Mouse (Mus musculus): ENCODE measurements around the gene Gbp9.
"Not testable (repeated sequence)": the region's sequence is repeated elsewhere in the genome, so short reads cannot be mapped to it uniquely, and the experiment has no call there.

Gene Gbp9
- long read RNA-seq, experiment 1, full-length matches to known transcripts, result 1 of 2 reads
- long read RNA-seq, experiment 1, partial matches to known transcripts, result 1 of 2 reads
- long read RNA-seq, experiment 1, other reads (novel, unspliced or antisense), result 0 of 2 reads
- long read RNA-seq, experiment 2, result 0 reads

DNA sequence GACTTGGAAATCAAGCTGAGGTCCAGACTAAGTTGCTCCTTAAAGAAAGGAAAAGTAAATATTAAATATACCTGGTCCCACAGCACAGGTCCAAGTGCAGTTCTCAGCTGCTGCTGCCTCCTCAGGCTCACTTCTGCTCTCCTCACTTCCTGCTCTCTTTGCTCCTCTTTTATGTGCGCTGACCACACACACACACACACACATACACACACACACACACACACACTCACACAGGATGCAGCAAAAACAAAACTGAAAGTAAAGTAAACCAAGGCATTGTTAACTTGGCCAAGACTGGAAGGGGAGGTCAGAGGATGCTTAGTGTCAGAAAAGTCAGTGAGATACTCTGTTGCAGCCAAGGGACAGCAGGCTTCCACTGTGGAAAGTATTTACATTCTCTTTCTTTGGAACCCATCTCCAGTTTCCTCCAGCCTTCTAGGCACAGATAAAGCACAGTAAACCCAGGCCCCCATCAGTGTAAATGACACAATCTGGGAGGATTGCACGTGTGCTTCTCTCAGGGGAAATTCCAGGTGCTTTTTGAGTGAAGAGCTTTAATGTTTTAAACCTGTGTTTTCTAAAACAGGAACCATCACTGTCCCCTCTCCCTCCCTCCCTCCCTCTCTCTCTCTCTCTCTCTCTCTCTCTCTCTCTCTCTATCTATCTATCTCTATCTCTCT, at the start of gene Gbp9, which contains the start of the genes Gbp8 and Gbp4:
Gene Gbp9 (minus strand): TSS at position 131 of the 680 bp plus-strand sequence.
Gene Gbp8 (minus strand): TSS at position 132 of the 680 bp plus-strand sequence.
Gene Gbp4 (minus strand): TSS at position 178 of the 680 bp plus-strand sequence.
- intact Hi-C loops (cut with DNase I), result not testable (repeated sequence)

DNA sequence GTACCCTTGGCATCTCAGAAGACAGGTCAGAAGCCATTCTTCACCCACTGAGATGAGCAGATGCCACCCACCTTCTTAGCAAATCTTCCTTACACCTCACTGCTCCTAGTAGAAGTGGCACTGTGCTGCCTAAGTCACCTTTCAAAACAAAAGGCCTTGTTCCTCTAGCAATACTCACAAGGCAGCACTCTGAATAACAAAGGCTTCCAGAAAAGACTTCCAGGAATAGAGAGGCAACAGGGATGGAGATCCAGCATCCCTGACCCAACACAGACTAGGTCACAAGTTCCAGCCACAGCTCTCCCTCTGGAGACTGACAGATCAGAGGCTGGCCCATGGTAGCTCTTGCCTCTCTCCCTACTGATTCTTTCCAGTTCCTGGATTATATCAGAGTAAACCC, 42.1 kb upstream of the Gbp9 start:
- intact Hi-C loops (cut with DNase I), result no loop called here

DNA sequence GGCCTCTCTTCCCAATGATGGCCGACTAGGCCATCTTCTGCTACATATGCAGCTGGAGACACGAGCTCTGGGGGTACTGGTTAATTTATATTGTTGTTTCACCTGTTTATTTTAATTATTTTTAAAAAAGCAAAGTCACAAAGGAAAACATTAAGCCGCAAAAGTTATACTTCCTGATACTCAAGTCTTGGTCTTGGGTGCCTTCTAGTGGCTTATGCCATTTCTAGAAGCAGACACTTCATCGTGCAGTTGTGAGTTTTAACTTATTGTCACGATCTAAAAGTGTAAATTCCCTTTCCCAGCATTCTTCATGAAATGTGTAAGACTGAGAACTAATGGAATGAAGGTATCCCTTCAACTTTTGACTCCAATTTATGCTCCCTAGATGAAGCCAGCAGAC, 17.2 kb upstream of the Gbp9 start:
- intact Hi-C loops (cut with DNase I), result no loop called here

DNA sequence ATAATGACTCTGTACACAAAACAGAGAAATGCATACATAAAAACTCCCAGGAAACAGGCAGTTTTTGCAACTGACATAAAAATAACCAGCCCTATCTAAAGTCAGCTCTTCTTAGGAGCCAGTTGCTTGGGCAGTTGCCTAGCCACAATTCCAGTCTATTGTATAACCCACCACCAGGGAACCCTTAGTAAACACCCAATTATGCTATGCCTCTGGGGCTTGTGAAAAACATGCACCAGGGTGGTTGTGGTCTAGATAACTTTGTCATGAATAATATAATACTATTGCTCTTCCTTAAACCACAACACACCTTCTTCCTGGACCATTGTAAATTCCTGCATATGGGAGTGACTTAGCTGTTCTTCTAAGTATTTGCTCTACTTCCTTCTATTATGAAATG, 14.7 kb upstream of the Gbp9 start:
- intact Hi-C loops (cut with DNase I), result loop anchor here (2.0 kb wide), 1 partner anchor 167 kb away; no protein-coding TSS in a partner anchor

GRCm38 (mm10) chr5:105148062-105148461, 8.7 kb upstream of the Gbp9 start:
- intact Hi-C loops (cut with DNase I), result not testable (repeated sequence)

DNA sequence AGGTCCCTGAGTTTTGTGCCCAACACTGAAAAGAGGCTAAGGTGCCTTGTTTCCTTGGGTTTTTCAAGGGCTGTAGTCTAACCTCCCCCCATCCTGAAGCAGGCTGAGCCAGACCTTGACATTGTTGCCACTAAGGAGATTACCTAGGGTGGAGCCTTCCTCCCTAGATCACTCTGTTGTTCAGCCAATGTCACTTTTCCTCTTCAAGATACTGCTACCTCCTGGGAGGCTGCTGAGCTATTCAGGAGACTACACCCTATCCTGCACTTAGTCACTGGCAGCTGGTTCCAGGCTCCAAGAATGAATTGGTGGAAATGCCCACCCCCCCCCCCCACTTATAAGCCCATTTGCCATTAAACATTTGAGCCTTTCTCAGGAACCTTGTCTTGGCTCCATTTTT, 7.1 kb upstream of the Gbp9 start:
- intact Hi-C loops (cut with DNase I), result no loop called here

- intact Hi-C loops (cut with DNase I), result not testable (repeated sequence)
Observed at GRCm38 (mm10) chr5:105145731-105146130, 6.4 kb upstream of the Gbp9 start.

DNA sequence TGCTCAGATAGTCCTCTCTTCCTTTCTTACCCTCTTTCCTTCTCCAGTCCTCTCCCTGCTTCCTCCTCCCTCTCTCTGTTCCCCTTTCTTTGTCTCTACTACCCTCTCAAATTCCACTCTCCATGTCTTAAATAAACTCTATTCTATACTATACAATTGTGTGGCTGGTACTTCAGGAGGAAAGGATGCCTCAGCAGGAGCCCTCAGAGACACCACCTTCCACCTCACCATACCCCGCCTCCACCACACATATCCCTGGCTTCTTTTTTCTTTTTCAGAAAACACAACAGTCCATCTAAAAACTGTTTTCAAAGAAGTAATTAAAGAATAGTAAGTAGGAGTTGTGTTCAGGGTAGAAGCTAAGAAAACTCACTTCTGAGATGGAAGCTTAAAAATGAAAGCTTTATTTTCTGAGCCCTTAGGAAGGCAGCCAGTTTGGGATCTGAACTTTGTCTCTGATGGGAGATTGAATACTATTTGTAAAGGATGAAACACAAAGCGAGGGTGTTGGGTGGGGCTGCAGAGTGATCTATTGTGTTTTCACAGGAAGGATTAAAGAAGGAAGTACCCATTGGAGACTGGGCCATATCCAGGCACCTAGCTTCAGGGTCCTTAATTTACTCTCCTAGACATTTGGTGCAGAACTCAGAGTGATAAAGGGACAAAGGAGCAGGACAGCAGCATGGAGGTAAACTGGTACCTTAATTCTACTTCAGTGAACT, 911 bp upstream of the Gbp9 start:
- intact Hi-C loops (cut with DNase I), result not testable (repeated sequence)

- intact Hi-C loops (cut with DNase I), result no loop called here
Observed at GRCm38 (mm10) chr5:105138906-105139305, 433 bp downstream of the Gbp9 start.

DNA sequence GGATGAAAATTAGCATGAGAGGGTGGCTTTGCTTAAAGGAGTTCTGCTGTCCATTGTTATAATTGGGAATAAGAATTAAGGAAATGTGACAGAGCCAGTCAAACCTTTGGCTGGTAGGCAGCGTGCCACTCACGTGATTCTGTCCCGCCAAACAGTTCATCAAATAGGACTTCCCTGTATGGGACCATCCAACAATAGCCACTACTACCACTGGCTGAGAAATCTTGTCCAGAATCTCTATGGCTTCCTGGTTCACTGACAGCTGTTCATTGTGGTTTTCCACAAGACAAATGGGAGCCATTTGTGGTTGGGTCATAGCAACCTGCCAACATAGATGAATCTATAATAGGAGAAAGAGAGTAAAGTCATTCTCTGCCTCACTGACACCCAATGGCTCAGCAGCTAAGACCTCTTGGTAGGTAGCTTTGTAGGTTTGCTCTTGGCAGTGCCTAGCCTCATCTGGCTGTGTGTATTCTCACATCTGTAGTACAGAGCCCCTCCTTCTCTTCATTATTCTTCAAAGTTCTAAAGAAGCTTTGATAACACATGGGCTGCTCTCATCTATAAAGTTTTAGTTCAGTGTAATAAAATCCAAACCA, 2.5 kb downstream of the Gbp9 start:
- intact Hi-C loops (cut with DNase I), result not testable (repeated sequence)

DNA sequence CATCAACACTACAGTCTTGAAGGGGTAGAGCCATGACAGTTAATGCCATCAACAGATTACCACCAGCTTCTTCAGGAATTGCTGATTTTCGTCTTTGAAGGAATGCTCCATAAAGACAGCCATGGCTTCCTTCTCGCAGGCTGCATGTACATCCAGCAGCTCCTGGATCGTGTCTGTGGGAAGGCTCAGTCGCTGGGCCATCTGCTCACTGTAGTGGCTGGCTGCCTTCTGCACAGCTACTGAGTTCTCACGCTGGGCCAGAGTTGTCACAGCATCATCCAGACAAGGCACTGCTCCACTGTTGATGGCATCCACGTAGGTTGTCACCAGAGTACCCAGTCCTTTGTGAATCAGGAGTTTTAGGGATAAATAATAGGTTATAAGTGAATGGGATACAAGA, 17.6 kb downstream of the Gbp9 start:
- intact Hi-C loops (cut with DNase I), result not testable (repeated sequence)

DNA sequence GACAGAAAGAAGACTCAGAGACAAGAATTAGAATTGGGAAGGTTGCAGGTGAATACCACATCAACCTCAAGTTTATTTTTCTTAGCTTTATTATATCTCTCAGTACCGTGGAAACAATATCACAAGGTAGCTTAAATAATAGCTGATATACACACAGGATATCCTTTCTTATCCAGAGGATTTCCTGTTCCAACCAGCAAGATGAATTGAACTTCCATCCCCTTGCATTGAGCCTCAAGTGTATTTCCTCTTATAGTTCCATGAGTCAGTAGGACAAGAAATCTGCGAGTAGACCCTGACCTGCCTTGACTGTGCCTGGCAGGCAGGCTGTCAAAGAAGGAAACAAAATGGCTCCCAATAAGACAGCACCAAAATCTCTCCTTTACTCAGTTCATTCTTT, 23.6 kb downstream of the Gbp9 start:
- intact Hi-C loops (cut with DNase I), result no loop called here

- intact Hi-C loops (cut with DNase I), result no loop called here
Observed at GRCm38 (mm10) chr5:105114696-105115095, 24.6 kb downstream of the Gbp9 start.

GRCm38 (mm10) chr5:105113656-105114055, 25.7 kb downstream of the Gbp9 start:
- intact Hi-C loops (cut with DNase I), result no loop called here

DNA sequence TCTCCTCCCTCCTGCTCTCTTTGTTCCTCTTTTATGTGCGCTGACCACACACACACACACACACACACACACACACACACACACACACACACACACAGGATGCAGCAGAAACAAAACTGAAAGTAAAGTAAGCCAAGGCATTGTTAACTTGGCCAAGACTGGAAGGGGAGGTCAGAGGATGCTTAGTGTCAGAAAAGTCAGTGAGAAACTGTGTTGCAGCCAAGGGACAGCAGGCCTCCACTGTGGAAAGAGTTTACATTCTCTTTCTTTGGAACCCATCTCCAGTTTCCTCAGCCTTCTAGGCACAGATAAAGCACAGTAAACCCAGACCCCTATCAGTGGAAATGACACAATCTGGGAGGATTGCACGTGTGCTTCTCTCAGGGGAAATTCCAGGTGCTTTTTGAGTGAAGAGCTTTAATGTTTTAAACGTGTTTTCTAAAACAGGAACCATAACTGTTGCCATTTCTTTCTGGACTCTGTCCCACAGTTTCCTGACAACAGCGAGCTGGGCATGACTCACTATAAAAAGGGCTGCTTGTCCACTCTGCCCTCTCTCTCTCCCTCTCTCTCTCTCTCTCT, 29.0 kb downstream of the Gbp9 start:
- intact Hi-C loops (cut with DNase I), result not testable (repeated sequence)

GRCm38 (mm10) chr5:105109775-105110174, 29.6 kb downstream of the Gbp9 start:
- intact Hi-C loops (cut with DNase I), result not testable (repeated sequence)

- intact Hi-C loops (cut with DNase I), result not testable (repeated sequence)
Observed at GRCm38 (mm10) chr5:105105689-105106088, 33.6 kb downstream of the Gbp9 start.

DNA sequence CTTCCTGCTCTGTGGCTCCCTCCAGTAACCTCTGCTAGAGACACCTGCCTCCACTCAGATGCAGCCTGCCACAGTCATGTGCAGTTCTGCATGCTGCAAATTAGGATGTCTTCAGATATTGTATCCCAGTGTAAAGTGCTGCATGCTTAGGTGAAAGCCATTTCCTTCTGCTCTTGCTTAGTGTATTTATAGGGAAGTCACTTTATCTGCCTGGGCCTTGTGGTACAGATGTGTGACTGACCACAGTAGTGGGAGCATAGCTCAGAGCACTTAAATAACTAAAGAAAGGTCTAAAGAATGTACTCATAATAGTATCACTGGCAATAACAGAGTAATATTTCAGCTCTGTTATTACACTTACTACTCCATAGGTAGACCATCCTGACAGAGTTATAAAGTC, 57.4 kb downstream of the Gbp9 start:
- intact Hi-C loops (cut with DNase I), result no loop called here

DNA sequence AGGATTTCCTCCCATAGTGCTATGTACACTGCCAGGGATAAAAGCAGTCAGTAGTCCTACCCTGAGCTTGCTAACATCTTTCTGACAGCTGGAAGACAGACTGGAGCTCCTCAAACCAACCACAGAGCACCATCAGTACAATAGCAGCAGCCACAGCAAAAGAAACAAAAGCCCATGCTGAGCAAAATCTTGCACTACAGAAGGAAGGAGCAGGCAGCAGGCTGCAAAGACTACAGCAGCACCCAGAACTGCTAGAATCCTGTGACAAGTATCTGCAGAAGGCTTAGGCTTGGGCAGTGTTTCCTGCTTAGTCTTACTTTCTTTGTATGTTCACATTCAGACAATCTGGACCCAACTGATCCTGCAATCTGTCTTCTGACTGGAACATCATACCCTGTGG, 71.0 kb downstream of the Gbp9 start:
- intact Hi-C loops (cut with DNase I), result not testable (repeated sequence)

- intact Hi-C loops (cut with DNase I), result not testable (repeated sequence)
Observed at GRCm38 (mm10) chr5:105064443-105064842, 74.9 kb downstream of the Gbp9 start.

DNA sequence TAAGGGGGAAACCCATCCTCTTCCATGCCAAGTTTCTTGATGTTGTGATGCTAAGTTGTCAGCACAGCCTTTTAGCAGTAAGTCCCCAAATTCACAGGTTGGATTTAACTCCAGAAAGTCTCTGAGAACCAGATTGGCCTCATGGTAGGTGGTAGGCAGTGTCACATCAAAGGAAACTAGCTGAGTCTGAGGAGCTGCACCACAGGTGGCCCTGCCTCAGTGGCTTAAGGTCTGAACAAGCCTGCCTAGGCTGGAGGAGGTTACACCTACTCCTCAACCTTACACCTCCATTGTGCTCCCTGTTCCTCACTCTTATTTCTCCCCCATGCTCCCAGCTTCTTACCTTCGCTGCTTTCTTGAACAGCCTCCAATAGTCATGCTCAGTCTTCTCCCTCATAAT, 76.0 kb downstream of the Gbp9 start:
- intact Hi-C loops (cut with DNase I), result no loop called here

DNA sequence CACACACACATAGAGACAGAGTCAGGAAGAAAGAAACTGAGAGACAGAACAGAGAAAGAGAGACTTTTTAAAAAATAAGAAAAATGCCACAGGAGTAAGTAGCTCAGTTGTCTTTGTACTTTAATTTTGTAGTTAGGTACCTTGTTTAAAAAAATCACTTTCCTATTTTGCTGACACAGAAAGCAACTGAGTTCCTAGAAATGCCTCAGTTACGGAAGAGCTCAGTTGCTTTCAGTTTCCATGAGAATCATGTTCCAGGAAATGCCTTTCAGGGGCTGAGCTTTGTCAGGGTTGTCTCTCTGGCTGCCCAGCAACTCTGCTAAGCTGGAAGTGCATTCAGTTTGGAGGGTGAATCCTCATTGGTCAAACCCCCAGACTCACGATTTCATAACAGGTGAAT, 76.9 kb downstream of the Gbp9 start:
- intact Hi-C loops (cut with DNase I), result not testable (repeated sequence)

Data from adrenal gland (tissue).